Mouse (Mus musculus): ENCODE measurements around the gene Cacng5.

Cacng5 gene

GRCm38 (mm10) chr11:107875861-107876494, 38.9 kb downstream of the Cacng5 start:
- DNase-seq = no peak

- no peak for DNase-seq
These were observed 42.1 kb downstream of the Cacng5 start for GRCm38 (mm10) chr11:107872743-107873142.

- no peak for DNase-seq
These were observed 47.3 kb downstream of the Cacng5 start for GRCm38 (mm10) chr11:107867509-107867908.

- peak; percentile 74 for DNase-seq
These were observed 49.7 kb downstream of the Cacng5 start for GRCm38 (mm10) chr11:107865128-107865527.

GRCm38 (mm10) chr11:107864024-107864423, 50.8 kb downstream of the Cacng5 start:
- peak; percentile 59 for DNase-seq

GRCm38 (mm10) chr11:107861738-107862137, 53.1 kb downstream of the Cacng5 start:
- no peak for DNase-seq

GRCm38 (mm10) chr11:107859871-107860270, 55.0 kb downstream of the Cacng5 start:
- DNase-seq = no peak

GRCm38 (mm10) chr11:107859288-107859687, 55.6 kb downstream of the Cacng5 start:
- DNase-seq = peak; percentile 48

GRCm38 (mm10) chr11:107853088-107853487, 61.8 kb downstream of the Cacng5 start:
- DNase-seq = peak; percentile 61

GRCm38 (mm10) chr11:107849621-107850020, 65.2 kb downstream of the Cacng5 start:
- DNase-seq = peak; percentile 11

- no peak for DNase-seq
These were observed 70.7 kb downstream of the Cacng5 start for GRCm38 (mm10) chr11:107844175-107844574.

- no peak for DNase-seq
These were observed 81.4 kb downstream of the Cacng5 start for GRCm38 (mm10) chr11:107833351-107834040.

Data from thymus, postnatal 14 days (tissue).